Mouse (Mus musculus) liver, postnatal 0 days (tissue): ENCODE data around the gene Tmem117.

Experiments used
- CTCF ChIP-seq: sonication (generic); IDR thresholded peaks from 2 replicates; pipeline ENCODE4 v1.5.1; 2016; ENCODE audit warnings: antibody characterized with exemption, low read depth
- EP300 ChIP-seq: IDR thresholded peaks from 2 replicates; pipeline ENCODE4 v1.6.1; 2016; ENCODE audit warnings: antibody characterized with exemption, low read depth, mild to moderate bottlenecking

- TF ChIP-seq CTCF, result no peak
- TF ChIP-seq EP300, result no peak
Measured at GRCm38 (mm10) chr15:94657882-94658281, 28.9 kb downstream of the Tmem117 start.
